Mouse (Mus musculus): Measurements from ENCODE around the gene Grap2.

DNA sequence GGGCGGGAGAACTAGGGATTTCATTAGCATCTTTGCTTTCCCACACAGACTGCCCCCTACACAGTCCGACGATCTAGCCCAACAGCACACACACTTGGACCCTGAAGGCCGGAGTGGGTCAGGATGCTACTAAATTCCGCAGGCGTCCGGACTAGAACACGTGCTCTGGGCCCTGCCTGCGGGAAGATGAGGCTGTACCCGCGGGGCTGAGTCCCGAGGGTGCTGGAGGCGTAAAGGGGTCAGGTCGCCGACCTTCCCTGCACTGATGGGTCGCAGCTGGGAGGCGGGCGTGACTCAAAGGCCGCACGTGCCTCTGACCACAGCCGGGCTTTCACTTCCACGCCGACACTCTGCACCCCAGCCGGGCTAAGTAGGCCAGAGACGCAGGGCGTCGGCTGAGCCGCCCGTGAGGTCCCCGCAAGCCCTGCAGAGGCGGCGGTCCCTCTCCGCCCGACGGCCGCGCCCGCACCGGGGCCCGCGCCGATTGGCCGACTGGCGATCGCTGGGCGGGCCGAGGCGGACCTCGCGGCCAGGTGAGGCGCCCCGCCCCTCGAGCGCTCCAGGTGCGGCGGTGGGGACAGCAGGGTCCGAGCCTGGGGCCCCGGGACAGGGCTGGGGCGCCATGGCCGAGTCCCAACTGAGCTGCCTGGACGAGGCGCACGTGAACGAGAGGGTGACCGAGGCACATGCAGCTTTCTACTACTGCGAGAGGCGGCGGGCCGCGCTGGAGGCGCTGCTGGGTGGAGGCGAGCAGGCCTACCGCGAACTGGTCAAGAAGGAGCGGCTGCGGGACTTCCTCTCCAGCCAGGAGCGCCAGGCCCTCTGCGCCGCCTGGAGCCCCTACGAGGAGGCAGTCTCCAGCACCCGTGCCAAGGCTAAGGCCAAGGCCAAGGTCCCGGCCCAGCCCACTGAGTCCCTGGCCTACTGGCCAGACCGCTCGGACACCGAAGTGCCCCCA, 99.2 kb downstream of the Grap2 start, which contains the start of gene Fam83f:
- TF ChIP-seq GATA1 (IDR thresholded peaks at IDR 0.05; ENCODE audit: low read length) (no peak), TAL1 (IDR thresholded peaks at IDR 0.05; ENCODE audit: low read length) (no peak)
